Mouse (Mus musculus) liver, embryonic 14.5 days (tissue): ENCODE measurements around the gene Ssr2.

Source experiments
- CTCF ChIP-seq: IDR thresholded peaks from 2 replicates; pipeline ENCODE4 v1.5.1; 2016; ENCODE audit warnings: antibody characterized with exemption, low read depth, control low read depth
- EP300 ChIP-seq: IDR thresholded peaks from 2 replicates; pipeline ENCODE4 v1.6.1; 2016; ENCODE audit warnings: antibody characterized with exemption, low read depth

GRCm38 (mm10) chr3:88529204-88530000 is 46.3 kb upstream of the Ssr2 start:
- no peak for TF ChIP-seq CTCF
- no peak for TF ChIP-seq EP300
